Mouse (Mus musculus): ENCODE results near the gene Pnrc1.

Gene Pnrc1

GRCm38 (mm10) chr4:33224003-33224675 lies 65.8 kb downstream of the Pnrc1 start:
- no peak for DNase-seq (ENCODE audit: low spot score)

- DNase-seq (ENCODE audit: low spot score), result no peak
Measured at GRCm38 (mm10) chr4:33221847-33222246, 68.1 kb downstream of the Pnrc1 start.

GRCm38 (mm10) chr4:33208881-33209841 lies 80.8 kb downstream of the Pnrc1 start, which contains the start of gene Srsf12:
Srsf12 (plus strand) TSS chr4:33208991.
- peak; percentile 8 for DNase-seq (ENCODE audit: low spot score)

DNA sequence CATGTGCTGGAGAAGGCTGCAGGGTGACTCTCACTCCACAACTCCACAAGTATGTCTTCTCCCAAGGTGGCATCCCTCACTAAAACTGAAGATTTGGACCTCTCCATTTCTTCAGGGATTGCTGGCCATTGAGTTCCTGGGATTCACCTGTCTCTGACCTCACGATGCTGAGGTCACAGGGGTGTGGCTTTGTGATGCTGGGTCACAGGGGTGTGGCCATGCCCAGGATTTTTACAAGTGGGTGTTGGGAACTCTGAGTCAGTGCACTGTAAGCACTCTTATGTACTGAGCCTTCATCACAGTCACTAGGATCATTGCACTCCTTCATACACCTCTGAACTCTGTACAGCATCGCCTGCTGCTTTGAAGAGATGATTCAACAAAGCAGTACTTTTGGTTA lies 82.4 kb downstream of the Pnrc1 start:
- no peak for DNase-seq (ENCODE audit: low spot score)

- DNase-seq (ENCODE audit: low spot score), result no peak
Measured at GRCm38 (mm10) chr4:33204682-33205081, 85.3 kb downstream of the Pnrc1 start.

GRCm38 (mm10) chr4:33198117-33198516 lies 91.8 kb downstream of the Pnrc1 start:
- DNase-seq (ENCODE audit: low spot score), result no peak
